Mouse (Mus musculus): ENCODE results near the gene Kif6. TPM values are rescaled to one million over a fixed set of nuclear protein-coding genes. Genes with fewer than 3 reads are reported as not detected.
A peak's percentile ranks its signal among the peaks of the same experiment; 100 is the strongest.

Kif6 gene
- polyA plus RNA-seq, 1 experiment, result 0.04 TPM

DNA sequence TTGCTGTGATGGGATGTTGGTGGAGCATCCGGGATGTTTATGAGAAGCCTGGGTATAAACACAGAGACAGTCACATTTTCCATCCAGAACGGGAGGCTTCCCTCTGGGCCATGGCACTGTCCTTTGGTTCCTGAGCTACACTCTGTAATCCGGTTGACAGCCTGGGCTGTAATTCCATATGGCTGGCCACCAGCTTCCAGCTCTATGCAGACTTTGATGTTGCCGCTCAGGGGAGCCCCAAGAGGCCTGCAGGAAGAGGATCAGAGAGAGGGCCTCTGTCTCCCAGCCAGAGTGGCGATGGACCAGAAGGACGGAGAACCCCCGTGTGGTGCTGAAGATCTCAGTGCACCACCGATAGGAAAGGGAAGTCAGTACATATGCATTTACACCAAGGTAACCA, 4.6 kb upstream of the Kif6 start:
- Histone ChIP-seq H3K4me1 (ENCODE audit: control insufficient read depth, insufficient read depth, insufficient read length) (peaks cover 4% of the 10 kb centered on the region), H3K36me3 (ENCODE audit: control insufficient read depth, insufficient read depth, low read length) (no peaks in the 10 kb centered on the region), H3K27ac (ENCODE audit: insufficient read depth, low read length) (no peak overlapping the region), H3K27me3 (ENCODE audit: control insufficient read depth, insufficient read depth, low read length) (peaks cover 2% of the 10 kb centered on the region; the same call in 1 of the 2 replicates), H3K4me3 (ENCODE audit: extremely low read depth, insufficient read depth, insufficient read length) (no peak overlapping the region)
- TF ChIP-seq CTCF (IDR thresholded peaks at IDR 0.05; ENCODE audit: extremely low read depth, insufficient read depth, insufficient read length, insufficient replicate concordance) (no peak), POLR2A (IDR thresholded peaks at IDR 0.05; ENCODE audit: low read depth, low read length) (no peak)
- 31% methylated on average over 8 of the region's 8 CpGs for WGBS
- DNase-seq (ENCODE audit: low read depth in 1 of 2, low spot score in 2 of 2), result no peak

- Histone ChIP-seq H3K27me3 (ENCODE audit: control insufficient read depth, insufficient read depth, low read length) (peaks cover 2% of the 10 kb centered on the region; the same call in 1 of the 2 replicates), H3K36me3 (ENCODE audit: control insufficient read depth, insufficient read depth, low read length) (no peaks in the 10 kb centered on the region), H3K4me1 (ENCODE audit: control insufficient read depth, insufficient read depth, insufficient read length) (peaks cover 4% of the 10 kb centered on the region), H3K4me3 (ENCODE audit: extremely low read depth, insufficient read depth, insufficient read length) (peak overlapping the region; percentile 25; the same call in 1 of the 2 replicates), H3K27ac (ENCODE audit: insufficient read depth, low read length) (no peak overlapping the region)
- 5% methylated on average over 26 of the region's 26 CpGs for WGBS
- no peak for DNase-seq (ENCODE audit: low read depth in 1 of 2, low spot score in 2 of 2)
- TF ChIP-seq CTCF (IDR thresholded peaks at IDR 0.05; ENCODE audit: extremely low read depth, insufficient read depth, insufficient read length, insufficient replicate concordance) (no peak), POLR2A (IDR thresholded peaks at IDR 0.05; ENCODE audit: low read depth, low read length) (no peak)
Measured at GRCm38 (mm10) chr17:49615241-49615651, 310 bp downstream of the Kif6 start.

- TF ChIP-seq POLR2A (IDR thresholded peaks at IDR 0.05; ENCODE audit: low read depth, low read length) (no peak), CTCF (IDR thresholded peaks at IDR 0.05; ENCODE audit: extremely low read depth, insufficient read depth, insufficient read length, insufficient replicate concordance) (no peak)
- 78% methylated on average over 9 of the region's 9 CpGs for WGBS
- H3K4me1 ChIP-seq (ENCODE audit: control insufficient read depth, insufficient read depth, insufficient read length), result no peaks in the 10 kb centered on the region
- no peak overlapping the region for H3K4me3 ChIP-seq (ENCODE audit: extremely low read depth, insufficient read depth, insufficient read length)
- no peaks in the 10 kb centered on the region for H3K36me3 ChIP-seq (ENCODE audit: control insufficient read depth, insufficient read depth, low read length)
- DNase-seq (ENCODE audit: low read depth in 1 of 2, low spot score in 2 of 2), result no peak
- H3K27me3 ChIP-seq (ENCODE audit: control insufficient read depth, insufficient read depth, low read length), result no peaks in the 10 kb centered on the region
- H3K27ac ChIP-seq (ENCODE audit: insufficient read depth, low read length), result no peak overlapping the region
Measured at GRCm38 (mm10) chr17:49624572-49624971, 9.6 kb downstream of the Kif6 start.

- DNase-seq (ENCODE audit: low read depth in 1 of 2, low spot score in 2 of 2), result no peak
- no peaks in the 10 kb centered on the region for H3K27me3 ChIP-seq (ENCODE audit: control insufficient read depth, insufficient read depth, low read length)
- no peaks in the 10 kb centered on the region for H3K4me1 ChIP-seq (ENCODE audit: control insufficient read depth, insufficient read depth, insufficient read length)
- H3K36me3 ChIP-seq (ENCODE audit: control insufficient read depth, insufficient read depth, low read length), result no peaks in the 10 kb centered on the region
- TF ChIP-seq POLR2A (IDR thresholded peaks at IDR 0.05; ENCODE audit: low read depth, low read length) (no peak), CTCF (IDR thresholded peaks at IDR 0.05; ENCODE audit: extremely low read depth, insufficient read depth, insufficient read length, insufficient replicate concordance) (no peak)
- no peak overlapping the region for H3K27ac ChIP-seq (ENCODE audit: insufficient read depth, low read length)
- 92% methylated on average over 13 of the region's 13 CpGs for WGBS
- H3K4me3 ChIP-seq (ENCODE audit: extremely low read depth, insufficient read depth, insufficient read length), result no peak overlapping the region
Measured at GRCm38 (mm10) chr17:49627011-49627794, 12.3 kb downstream of the Kif6 start.

DNA sequence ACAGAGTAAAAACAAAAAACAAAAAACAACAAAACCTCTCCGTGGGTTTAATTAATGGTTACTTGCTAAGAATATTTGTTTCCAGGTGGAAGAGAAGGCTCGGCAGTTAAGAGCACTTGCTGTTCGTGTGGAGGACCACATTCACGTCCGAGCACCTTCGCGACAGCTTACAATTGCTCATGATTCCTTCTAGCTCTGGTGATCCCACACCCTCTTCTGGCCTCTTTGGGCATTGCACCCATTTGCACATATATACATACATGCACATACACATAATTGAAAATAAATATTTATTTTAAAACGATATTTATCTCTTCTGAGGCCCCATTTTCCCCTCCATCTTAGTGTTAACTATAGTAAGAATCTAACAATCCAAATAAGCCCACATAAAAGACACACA, 13.9 kb downstream of the Kif6 start:
- 95% methylated on average over 8 of the region's 8 CpGs for WGBS
- no peak for DNase-seq (ENCODE audit: low read depth in 1 of 2, low spot score in 2 of 2)
- Histone ChIP-seq H3K36me3 (ENCODE audit: control insufficient read depth, insufficient read depth, low read length) (no peaks in the 10 kb centered on the region), H3K27me3 (ENCODE audit: control insufficient read depth, insufficient read depth, low read length) (no peaks in the 10 kb centered on the region), H3K27ac (ENCODE audit: insufficient read depth, low read length) (no peak overlapping the region), H3K4me1 (ENCODE audit: control insufficient read depth, insufficient read depth, insufficient read length) (no peaks in the 10 kb centered on the region), H3K4me3 (ENCODE audit: extremely low read depth, insufficient read depth, insufficient read length) (no peak overlapping the region)
- no peak for TF ChIP-seq CTCF (IDR thresholded peaks at IDR 0.05; ENCODE audit: extremely low read depth, insufficient read depth, insufficient read length, insufficient replicate concordance)

- TF ChIP-seq CTCF (IDR thresholded peaks at IDR 0.05; ENCODE audit: extremely low read depth, insufficient read depth, insufficient read length, insufficient replicate concordance) (no peak), POLR2A (IDR thresholded peaks at IDR 0.05; ENCODE audit: low read depth, low read length) (no peak)
- Histone ChIP-seq H3K27ac (ENCODE audit: insufficient read depth, low read length) (no peak overlapping the region), H3K27me3 (ENCODE audit: control insufficient read depth, insufficient read depth, low read length) (no peaks in the 10 kb centered on the region), H3K4me3 (ENCODE audit: extremely low read depth, insufficient read depth, insufficient read length) (no peak overlapping the region), H3K4me1 (ENCODE audit: control insufficient read depth, insufficient read depth, insufficient read length) (no peaks in the 10 kb centered on the region), H3K36me3 (ENCODE audit: control insufficient read depth, insufficient read depth, low read length) (no peaks in the 10 kb centered on the region)
- DNase-seq (ENCODE audit: low read depth in 1 of 2, low spot score in 2 of 2), result no peak
- WGBS, result 62% methylated on average over 8 of the region's 8 CpGs
Measured at GRCm38 (mm10) chr17:49633041-49633440, 18.1 kb downstream of the Kif6 start.

DNA sequence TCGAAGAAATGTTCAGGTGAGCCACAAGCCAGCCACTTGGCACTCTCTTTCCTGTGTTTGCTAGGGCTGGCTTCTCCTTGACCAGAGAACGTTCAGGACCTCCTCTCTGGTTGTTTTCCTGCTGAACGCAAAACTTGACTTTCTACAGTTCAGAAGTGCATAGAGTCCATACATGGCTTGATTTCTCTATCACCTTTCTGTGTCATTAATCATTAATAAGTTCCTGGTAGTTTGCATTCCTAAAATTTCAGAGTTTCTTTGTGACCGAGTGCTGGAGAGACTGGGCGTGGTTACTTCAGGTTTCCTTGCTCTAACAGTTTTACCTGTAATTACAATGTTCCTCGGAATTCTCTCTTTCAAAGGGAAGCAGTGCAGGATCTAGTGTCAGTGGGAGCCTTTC, 27.0 kb downstream of the Kif6 start:
- H3K27me3 ChIP-seq (ENCODE audit: control insufficient read depth, insufficient read depth, low read length), result no peaks in the 10 kb centered on the region
- DNase-seq (ENCODE audit: low read depth in 1 of 2, low spot score in 2 of 2), result no peak
- H3K36me3 ChIP-seq (ENCODE audit: control insufficient read depth, insufficient read depth, low read length), result no peaks in the 10 kb centered on the region
- no peak for TF ChIP-seq CTCF (IDR thresholded peaks at IDR 0.05; ENCODE audit: extremely low read depth, insufficient read depth, insufficient read length, insufficient replicate concordance)
- no peak for TF ChIP-seq POLR2A (IDR thresholded peaks at IDR 0.05; ENCODE audit: low read depth, low read length)
- H3K4me1 ChIP-seq (ENCODE audit: control insufficient read depth, insufficient read depth, insufficient read length), result no peaks in the 10 kb centered on the region
- WGBS, result 87% methylated on average over 6 of the region's 6 CpGs
- H3K27ac ChIP-seq (ENCODE audit: insufficient read depth, low read length), result no peak overlapping the region
- no peak overlapping the region for H3K4me3 ChIP-seq (ENCODE audit: extremely low read depth, insufficient read depth, insufficient read length)

Measured in spleen, adult 2 months (tissue).